Mouse (Mus musculus) effector memory CD4-positive, alpha-beta T cell, adult 7 months (primary cell): ENCODE results near the gene Hypm. TPM values are rescaled to one million over a fixed set of nuclear protein-coding genes. Genes with fewer than 3 reads are reported as not detected.

Experiments used
- polyA plus RNA-seq: library from polyadenylated mRNA; unstranded; fragments of 100-300 nt; shearing (Covaris generic); gene quantifications from one replicate; pipeline ENCODE4 v1.2.1, GENCODE M21; 2017

Hypm gene
- polyA plus RNA-seq: not detected

DNA sequence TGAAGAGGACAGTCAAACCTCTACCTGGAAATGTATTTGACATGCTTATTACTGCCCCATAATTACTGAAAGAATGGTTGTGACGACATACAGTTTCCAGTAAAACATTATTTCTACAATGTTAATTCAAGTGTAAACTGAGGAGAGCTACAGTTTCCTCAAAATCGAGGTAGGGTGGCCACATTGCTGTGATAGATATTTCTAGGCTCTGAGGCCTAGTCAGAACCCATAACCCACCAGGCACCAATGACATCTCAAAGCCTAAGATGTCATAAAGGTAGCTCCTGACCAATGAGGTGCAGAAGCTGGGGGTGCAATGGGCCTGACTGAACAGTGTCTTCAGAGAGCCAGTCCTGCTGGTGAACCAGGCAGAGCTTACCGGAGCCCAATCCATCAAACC, at the start of gene Hypm:
Gene Hypm, plus strand, starts transcription at position 301 of the 400 bp plus-strand sequence.

DNA sequence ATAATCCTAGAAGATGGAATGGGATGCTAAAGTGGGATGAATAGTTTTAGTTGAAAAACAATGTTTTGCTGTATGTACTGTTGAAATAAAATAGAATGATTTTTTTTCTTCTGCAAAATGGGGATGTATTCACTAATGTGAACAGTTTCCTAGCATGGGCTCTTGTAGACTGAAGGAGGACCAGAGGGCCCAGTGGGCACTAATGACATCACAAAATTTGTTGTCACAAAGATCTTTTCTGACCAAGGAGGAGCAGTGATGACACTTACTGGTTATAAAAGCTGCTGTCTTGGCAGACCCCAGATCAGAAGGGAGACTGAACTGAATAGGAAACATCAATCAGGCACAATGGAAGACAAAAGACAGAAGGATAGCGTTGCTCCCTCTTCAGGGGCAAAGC, 2.7 kb downstream of the Hypm start, which contains the start of gene H2al3:
Gene H2al3, plus strand, starts transcription at position 301 of the 400 bp plus-strand sequence.

DNA sequence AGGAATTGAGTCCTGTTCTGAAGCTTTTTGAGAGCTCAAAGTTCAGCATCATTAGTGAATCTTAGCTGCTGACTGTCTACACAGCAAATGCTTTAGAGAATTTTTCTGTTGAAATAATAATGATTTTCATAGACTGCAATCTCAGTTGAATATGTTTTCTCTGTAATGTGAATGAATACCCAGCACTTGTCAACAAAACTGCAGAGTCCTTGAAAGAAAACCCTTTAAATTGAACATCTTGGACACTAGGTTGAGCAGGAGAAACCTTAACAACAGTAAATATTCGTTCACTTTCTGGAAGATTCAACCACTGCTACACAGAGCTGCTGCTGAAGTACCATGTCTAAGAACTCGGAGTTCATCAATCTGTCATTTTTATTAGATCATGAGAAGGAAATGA, 38.6 kb downstream of the Hypm start, which contains the start of gene Sytl5:
Gene Sytl5, plus strand, starts transcription at position 301 of the 400 bp plus-strand sequence.

Other genes with a start within 250 kb of the Hypm start
- 36.5 TPM for gene Dynlt3, start 183.9 kb upstream of the Hypm start, polyA plus RNA-seq
- not detected for gene H2al3, start 2.8 kb downstream of the Hypm start, polyA plus RNA-seq
- not detected for gene Sytl5, start 38.7 kb downstream of the Hypm start, polyA plus RNA-seq